Mouse (Mus musculus): ENCODE measurements at regions not wholly inside any gene's neighbourhood (a gene's known extent, or its start where the extent isn't known, plus 50 kb on each side); places are given as distances from the start of the nearest gene placed in this dataset.

- H3K4me1 ChIP-seq (ENCODE audit: control insufficient read depth, insufficient read depth, low read length), result no peaks in the 10 kb centered on the region
- H3K9me3 ChIP-seq (ENCODE audit: control insufficient read depth, low read length), result no peaks in the 10 kb centered on the region
- WGBS, result 74% methylated on average over 4 of the region's 4 CpGs
- no peak overlapping the region for H3K9ac ChIP-seq (ENCODE audit: low read depth, low read length)
- H3K4me3 ChIP-seq (ENCODE audit: low read length), result no peak overlapping the region
- H3K27ac ChIP-seq (ENCODE audit: low read depth, low read length), result no peak overlapping the region
- no peaks in the 10 kb centered on the region for H3K27me3 ChIP-seq (ENCODE audit: control insufficient read depth, insufficient read depth, low read length)
- H3K36me3 ChIP-seq (ENCODE audit: control insufficient read depth, insufficient read depth, low read length), result no peaks in the 10 kb centered on the region
- no peak overlapping the region for H3K4me2 ChIP-seq (replicated peaks; ENCODE audit: low read depth, low read length)
- ATAC-seq (ENCODE audit: low FRiP score, low TSS enrichment), result no peak
Observed at GRCm38 (mm10) chr3:39884370-39884769, 646.7 kb upstream of the Intu start.

GRCm38 (mm10) chr3:39888376-39888775 lies 642.7 kb upstream of the Intu start:
- H3K4me2 ChIP-seq (replicated peaks; ENCODE audit: low read depth, low read length), result no peak overlapping the region
- no peak overlapping the region for H3K9ac ChIP-seq (ENCODE audit: low read depth, low read length)
- no peaks in the 10 kb centered on the region for H3K27me3 ChIP-seq (ENCODE audit: control insufficient read depth, insufficient read depth, low read length)
- H3K36me3 ChIP-seq (ENCODE audit: control insufficient read depth, insufficient read depth, low read length), result no peaks in the 10 kb centered on the region
- H3K27ac ChIP-seq (ENCODE audit: low read depth, low read length), result no peak overlapping the region
- 91% methylated on average over 5 of the region's 5 CpGs for WGBS
- no peaks in the 10 kb centered on the region for H3K9me3 ChIP-seq (ENCODE audit: control insufficient read depth, low read length)
- no peak overlapping the region for H3K4me3 ChIP-seq (ENCODE audit: low read length)
- no peak for ATAC-seq (ENCODE audit: low FRiP score, low TSS enrichment)
- no peaks in the 10 kb centered on the region for H3K4me1 ChIP-seq (ENCODE audit: control insufficient read depth, insufficient read depth, low read length)

- Histone ChIP-seq H3K36me3 (ENCODE audit: control insufficient read depth, insufficient read depth, low read length) (no peaks in the 10 kb centered on the region), H3K27ac (ENCODE audit: low read depth, low read length) (no peak overlapping the region), H3K9me3 (ENCODE audit: control insufficient read depth, low read length) (no peaks in the 10 kb centered on the region), H3K27me3 (ENCODE audit: control insufficient read depth, insufficient read depth, low read length) (no peaks in the 10 kb centered on the region), H3K4me1 (ENCODE audit: control insufficient read depth, insufficient read depth, low read length) (no peaks in the 10 kb centered on the region), H3K4me3 (ENCODE audit: low read length) (no peak overlapping the region), H3K9ac (ENCODE audit: low read depth, low read length) (no peak overlapping the region), H3K4me2 (replicated peaks; ENCODE audit: low read depth, low read length) (no peak overlapping the region)
- ATAC-seq (ENCODE audit: low FRiP score, low TSS enrichment), result no peak
- WGBS, result 49% methylated on average over 2 of the region's 2 CpGs
Observed at GRCm38 (mm10) chr3:39889222-39889621, 641.9 kb upstream of the Intu start.

GRCm38 (mm10) chr3:39898961-39899360 lies 632.1 kb upstream of the Intu start:
- Histone ChIP-seq H3K9me3 (ENCODE audit: control insufficient read depth, low read length) (no peaks in the 10 kb centered on the region), H3K27ac (ENCODE audit: low read depth, low read length) (no peak overlapping the region), H3K9ac (ENCODE audit: low read depth, low read length) (no peak overlapping the region), H3K4me1 (ENCODE audit: control insufficient read depth, insufficient read depth, low read length) (no peaks in the 10 kb centered on the region), H3K27me3 (ENCODE audit: control insufficient read depth, insufficient read depth, low read length) (no peaks in the 10 kb centered on the region), H3K36me3 (ENCODE audit: control insufficient read depth, insufficient read depth, low read length) (no peaks in the 10 kb centered on the region), H3K4me3 (ENCODE audit: low read length) (no peak overlapping the region), H3K4me2 (replicated peaks; ENCODE audit: low read depth, low read length) (no peak overlapping the region)
- WGBS, result 53% methylated on average over 5 of the region's 5 CpGs
- ATAC-seq (ENCODE audit: low FRiP score, low TSS enrichment), result no peak

GRCm38 (mm10) chr3:39900207-39900606 lies 630.9 kb upstream of the Intu start:
- H3K9me3 ChIP-seq (ENCODE audit: control insufficient read depth, low read length), result no peaks in the 10 kb centered on the region
- no peak overlapping the region for H3K9ac ChIP-seq (ENCODE audit: low read depth, low read length)
- H3K4me3 ChIP-seq (ENCODE audit: low read length), result no peak overlapping the region
- ATAC-seq (ENCODE audit: low FRiP score, low TSS enrichment), result no peak
- H3K27me3 ChIP-seq (ENCODE audit: control insufficient read depth, insufficient read depth, low read length), result no peaks in the 10 kb centered on the region
- H3K4me1 ChIP-seq (ENCODE audit: control insufficient read depth, insufficient read depth, low read length), result no peaks in the 10 kb centered on the region
- 73% methylated on average over 2 of the region's 2 CpGs for WGBS
- H3K27ac ChIP-seq (ENCODE audit: low read depth, low read length), result no peak overlapping the region
- no peaks in the 10 kb centered on the region for H3K36me3 ChIP-seq (ENCODE audit: control insufficient read depth, insufficient read depth, low read length)
- H3K4me2 ChIP-seq (replicated peaks; ENCODE audit: low read depth, low read length), result no peak overlapping the region

- Histone ChIP-seq H3K36me3 (ENCODE audit: control insufficient read depth, insufficient read depth, low read length) (no peaks in the 10 kb centered on the region), H3K27me3 (ENCODE audit: control insufficient read depth, insufficient read depth, low read length) (no peaks in the 10 kb centered on the region), H3K4me1 (ENCODE audit: control insufficient read depth, insufficient read depth, low read length) (no peaks in the 10 kb centered on the region), H3K4me3 (ENCODE audit: low read length) (no peak overlapping the region), H3K4me2 (replicated peaks; ENCODE audit: low read depth, low read length) (no peak overlapping the region), H3K27ac (ENCODE audit: low read depth, low read length) (no peak overlapping the region), H3K9me3 (ENCODE audit: control insufficient read depth, low read length) (no peaks in the 10 kb centered on the region), H3K9ac (ENCODE audit: low read depth, low read length) (no peak overlapping the region)
- ATAC-seq (ENCODE audit: low FRiP score, low TSS enrichment), result no peak
- WGBS, result 77% methylated on average over 3 of the region's 3 CpGs
Observed at GRCm38 (mm10) chr3:39904377-39904776, 626.7 kb upstream of the Intu start.

GRCm38 (mm10) chr3:39908676-39909362 lies 622.3 kb upstream of the Intu start:
- 90% methylated on average over 4 of the region's 4 CpGs for WGBS
- Histone ChIP-seq H3K36me3 (ENCODE audit: control insufficient read depth, insufficient read depth, low read length) (no peaks in the 10 kb centered on the region), H3K4me3 (ENCODE audit: low read length) (no peak overlapping the region), H3K9me3 (ENCODE audit: control insufficient read depth, low read length) (no peaks in the 10 kb centered on the region), H3K4me2 (replicated peaks; ENCODE audit: low read depth, low read length) (no peak overlapping the region), H3K27ac (ENCODE audit: low read depth, low read length) (no peak overlapping the region), H3K9ac (ENCODE audit: low read depth, low read length) (no peak overlapping the region), H3K4me1 (ENCODE audit: control insufficient read depth, insufficient read depth, low read length) (no peaks in the 10 kb centered on the region), H3K27me3 (ENCODE audit: control insufficient read depth, insufficient read depth, low read length) (no peaks in the 10 kb centered on the region)
- ATAC-seq (ENCODE audit: low FRiP score, low TSS enrichment), result no peak

- no peak overlapping the region for H3K27ac ChIP-seq (ENCODE audit: low read depth, low read length)
- WGBS, result 92% methylated on average over 1 of the region's 1 CpGs
- ATAC-seq (ENCODE audit: low FRiP score, low TSS enrichment), result no peak
- no peak overlapping the region for H3K9ac ChIP-seq (ENCODE audit: low read depth, low read length)
- H3K9me3 ChIP-seq (ENCODE audit: control insufficient read depth, low read length), result no peaks in the 10 kb centered on the region
- no peak overlapping the region for H3K4me2 ChIP-seq (replicated peaks; ENCODE audit: low read depth, low read length)
- H3K4me3 ChIP-seq (ENCODE audit: low read length), result no peak overlapping the region
- no peaks in the 10 kb centered on the region for H3K4me1 ChIP-seq (ENCODE audit: control insufficient read depth, insufficient read depth, low read length)
- H3K27me3 ChIP-seq (ENCODE audit: control insufficient read depth, insufficient read depth, low read length), result no peaks in the 10 kb centered on the region
- no peaks in the 10 kb centered on the region for H3K36me3 ChIP-seq (ENCODE audit: control insufficient read depth, insufficient read depth, low read length)
Observed at GRCm38 (mm10) chr3:39909642-39910041, 621.4 kb upstream of the Intu start.

GRCm38 (mm10) chr3:39918601-39919000 lies 612.5 kb upstream of the Intu start:
- Histone ChIP-seq H3K27me3 (ENCODE audit: control insufficient read depth, insufficient read depth, low read length) (no peaks in the 10 kb centered on the region), H3K4me3 (ENCODE audit: low read length) (no peak overlapping the region), H3K27ac (ENCODE audit: low read depth, low read length) (no peak overlapping the region), H3K9ac (ENCODE audit: low read depth, low read length) (no peak overlapping the region), H3K4me2 (replicated peaks; ENCODE audit: low read depth, low read length) (no peak overlapping the region), H3K36me3 (ENCODE audit: control insufficient read depth, insufficient read depth, low read length) (no peaks in the 10 kb centered on the region), H3K4me1 (ENCODE audit: control insufficient read depth, insufficient read depth, low read length) (no peaks in the 10 kb centered on the region), H3K9me3 (ENCODE audit: control insufficient read depth, low read length) (no peaks in the 10 kb centered on the region)
- WGBS, result 92% methylated on average over 2 of the region's 2 CpGs
- no peak for ATAC-seq (ENCODE audit: low FRiP score, low TSS enrichment)
